Mouse (Mus musculus): ENCODE measurements around the gene Tmc6. TPM values are rescaled to one million over a fixed set of nuclear protein-coding genes. Genes with fewer than 3 reads are reported as not detected.
A peak's percentile ranks its signal among the peaks of the same experiment; 100 is the strongest.

The Tmc6 gene
- total RNA-seq, 2 experiments from 2014 or later = 6.8 to 7.8 TPM

DNA sequence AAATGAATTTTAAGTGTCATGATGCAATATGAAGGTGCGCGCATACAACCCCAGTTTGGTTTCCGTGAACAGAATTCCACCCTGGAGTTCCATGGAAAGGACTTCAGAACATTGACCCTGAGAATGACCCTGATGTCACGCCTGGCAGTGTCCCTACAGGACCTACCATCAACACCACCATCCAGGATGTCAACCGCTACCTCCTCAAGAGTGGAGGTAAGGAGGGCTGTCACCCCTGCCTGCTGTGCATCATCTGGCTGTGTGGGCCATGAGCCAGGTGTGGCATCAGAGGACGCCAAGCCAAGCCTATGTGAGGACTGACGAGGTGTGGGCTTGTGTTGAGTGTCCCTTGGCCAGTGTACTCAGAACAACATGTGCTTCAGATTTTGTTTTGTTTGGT, 26.1 kb downstream of the Tmc6 start:
- DNase-seq = no peak

DNA sequence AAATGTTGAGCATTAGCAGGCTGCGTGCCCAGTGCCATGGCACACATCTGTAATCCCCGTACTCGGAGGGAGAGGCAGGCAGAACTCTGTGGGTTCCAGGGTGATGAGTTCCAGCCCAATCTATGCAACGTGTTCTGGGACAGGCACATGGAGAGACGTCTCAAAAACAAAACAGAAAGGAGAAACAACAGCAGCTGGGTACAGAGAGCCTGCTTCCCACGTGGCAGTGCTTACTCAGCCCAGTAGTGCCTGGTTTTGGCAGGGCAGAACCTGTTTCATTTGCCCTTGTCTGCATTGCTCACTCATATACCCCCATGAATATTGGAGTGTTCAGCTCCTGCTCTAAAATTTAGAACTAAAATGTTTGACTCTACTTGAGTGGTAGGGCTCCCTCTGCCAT, 30.5 kb downstream of the Tmc6 start:
- no peak for DNase-seq

DNA sequence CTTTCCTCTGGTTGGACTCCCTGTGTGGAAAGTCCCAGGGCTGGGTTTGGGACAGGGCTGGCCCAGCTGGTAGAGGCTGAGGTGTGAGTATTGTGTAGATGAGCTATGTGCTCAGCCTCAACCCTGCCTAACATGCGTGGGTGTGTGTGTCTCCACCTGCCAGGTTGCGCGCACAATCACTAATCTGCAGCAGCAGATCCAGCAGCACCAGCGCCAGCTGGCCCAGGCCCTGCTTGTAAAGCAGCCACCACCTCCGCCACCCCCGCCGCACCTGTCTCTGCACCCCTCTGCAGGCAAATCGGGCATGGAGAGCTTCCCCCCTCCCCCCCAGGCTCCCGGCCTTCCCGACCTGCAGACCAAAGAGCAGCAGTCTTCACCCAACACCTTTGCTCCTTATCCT, 32.6 kb downstream of the Tmc6 start:
- peak; percentile 65 for DNase-seq

DNA sequence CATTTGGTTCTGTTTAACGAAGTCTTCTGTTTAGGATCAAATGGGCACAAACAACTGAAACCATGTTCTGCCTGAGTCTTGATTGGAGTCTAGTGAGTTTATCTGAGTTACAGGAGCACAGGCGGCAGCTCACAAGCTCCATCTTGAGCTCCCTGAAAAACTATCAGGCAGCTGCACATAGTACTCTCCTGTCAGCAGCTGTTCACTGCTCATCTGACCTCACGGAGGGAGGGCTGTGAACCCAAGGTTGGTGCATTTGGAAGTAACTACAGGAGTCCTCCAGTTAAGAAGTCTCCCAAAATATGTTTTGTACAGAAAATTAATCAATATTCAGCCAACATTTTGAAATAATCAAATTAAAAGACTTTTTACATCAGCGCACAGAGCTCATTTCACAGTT, 33.4 kb downstream of the Tmc6 start:
- no peak for DNase-seq

DNA sequence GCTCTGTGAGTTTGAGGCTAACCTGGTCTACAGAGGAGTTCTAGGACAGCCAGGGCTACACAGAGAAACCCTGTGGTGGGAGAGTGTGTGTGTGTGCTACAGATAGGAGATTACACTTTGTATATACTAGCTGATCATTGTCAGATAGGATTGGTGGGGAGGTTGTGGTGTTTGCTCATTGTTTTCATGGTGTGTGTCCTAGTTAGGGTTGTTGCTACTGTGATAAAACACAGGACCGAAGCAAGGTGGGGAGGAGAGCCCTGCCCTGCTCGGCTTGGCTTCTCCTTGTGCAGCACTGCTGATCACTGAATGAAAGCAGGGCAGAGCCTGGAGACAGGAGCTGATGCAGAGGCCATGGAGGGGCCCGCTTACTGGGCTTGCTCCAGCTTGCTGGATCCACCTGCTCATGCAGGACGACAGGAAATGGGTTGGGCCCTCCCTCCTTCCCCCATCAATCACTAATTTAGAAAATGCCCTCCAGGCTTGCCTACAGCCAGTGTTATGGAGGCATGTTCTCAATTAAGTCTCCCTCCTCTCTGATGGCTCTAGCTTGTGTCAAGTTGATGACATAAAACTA, 38.5 kb downstream of the Tmc6 start:
- no peak for DNase-seq

DNA sequence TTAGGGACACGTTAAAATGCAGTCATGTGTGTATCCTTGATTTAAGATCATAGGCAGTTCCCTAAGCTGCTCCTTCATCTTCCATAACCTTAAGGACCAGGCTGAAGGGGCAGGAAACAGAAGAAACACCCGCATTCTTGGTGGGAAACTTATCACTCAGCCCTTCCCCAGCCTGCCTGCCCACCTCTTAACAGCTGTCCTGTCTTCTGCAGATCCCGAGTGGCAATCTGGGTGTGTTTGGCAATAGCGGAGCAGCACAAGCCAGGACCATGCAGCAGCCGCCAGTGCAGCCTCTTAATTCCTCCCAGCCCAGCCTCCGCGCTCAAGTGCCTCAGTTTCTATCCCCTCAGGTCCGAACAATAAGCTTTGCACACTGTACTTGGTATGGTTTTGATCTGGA, 39.3 kb downstream of the Tmc6 start:
- no peak for DNase-seq

DNA sequence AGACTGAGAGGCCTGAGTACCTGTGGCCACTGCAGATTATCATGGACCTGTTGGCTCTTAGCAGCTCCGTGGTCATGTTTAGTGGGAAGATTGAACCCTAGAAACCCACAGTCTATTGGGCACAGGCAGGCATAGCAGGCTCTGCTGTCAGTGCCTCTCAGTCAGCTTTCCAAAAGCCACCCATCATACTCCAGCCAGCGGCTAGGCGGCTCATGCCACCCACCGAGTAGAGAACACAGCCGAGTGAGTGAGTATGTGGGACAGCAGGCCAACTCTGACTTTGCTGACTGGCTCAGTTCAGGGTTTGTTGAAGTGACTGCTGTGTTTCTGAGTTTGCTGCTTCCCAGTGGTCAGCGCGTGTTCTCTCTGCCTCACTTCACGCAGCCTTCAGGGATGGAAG, 39.8 kb downstream of the Tmc6 start:
- no peak for DNase-seq

DNA sequence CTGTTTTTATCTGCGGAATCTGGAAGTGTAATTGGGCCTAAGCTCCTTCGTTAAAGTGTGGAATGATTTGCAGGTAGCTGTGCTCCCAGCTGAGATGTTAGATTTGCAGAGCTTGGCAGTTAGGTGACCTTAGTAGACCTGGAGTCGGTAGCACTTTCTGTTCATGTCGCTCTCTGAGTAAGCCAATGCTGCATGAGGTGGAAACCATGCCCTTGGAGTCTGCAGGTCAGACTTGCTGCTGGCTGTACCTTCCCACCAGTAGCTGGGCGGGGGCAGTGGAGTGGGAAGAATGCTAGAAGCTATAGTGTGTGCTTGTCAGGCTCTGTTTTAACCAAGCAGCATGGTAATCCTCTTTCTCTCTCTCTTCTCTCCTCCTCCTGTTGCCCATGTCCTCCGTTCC, 40.9 kb downstream of the Tmc6 start:
- no peak for DNase-seq

DNA sequence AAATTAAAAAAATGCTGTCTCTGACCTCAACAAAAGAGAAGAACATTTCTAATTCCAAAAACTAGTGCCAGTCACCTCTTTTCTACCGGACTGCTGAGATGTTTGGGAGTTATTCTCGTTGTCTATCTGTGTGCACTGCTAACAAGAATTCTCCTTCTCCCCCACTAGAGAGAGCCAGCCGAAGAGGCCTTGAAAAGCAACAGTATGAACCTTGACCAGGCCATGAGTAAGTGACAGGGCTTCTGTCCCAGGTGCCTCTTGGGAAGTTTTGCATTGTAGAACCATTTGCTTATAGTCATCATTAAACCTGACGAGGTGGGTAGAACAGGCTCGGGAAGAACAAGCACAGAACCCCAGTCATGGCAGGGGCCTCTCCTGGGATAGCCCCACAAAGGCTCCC, 43.9 kb downstream of the Tmc6 start:
- no peak for DNase-seq

DNA sequence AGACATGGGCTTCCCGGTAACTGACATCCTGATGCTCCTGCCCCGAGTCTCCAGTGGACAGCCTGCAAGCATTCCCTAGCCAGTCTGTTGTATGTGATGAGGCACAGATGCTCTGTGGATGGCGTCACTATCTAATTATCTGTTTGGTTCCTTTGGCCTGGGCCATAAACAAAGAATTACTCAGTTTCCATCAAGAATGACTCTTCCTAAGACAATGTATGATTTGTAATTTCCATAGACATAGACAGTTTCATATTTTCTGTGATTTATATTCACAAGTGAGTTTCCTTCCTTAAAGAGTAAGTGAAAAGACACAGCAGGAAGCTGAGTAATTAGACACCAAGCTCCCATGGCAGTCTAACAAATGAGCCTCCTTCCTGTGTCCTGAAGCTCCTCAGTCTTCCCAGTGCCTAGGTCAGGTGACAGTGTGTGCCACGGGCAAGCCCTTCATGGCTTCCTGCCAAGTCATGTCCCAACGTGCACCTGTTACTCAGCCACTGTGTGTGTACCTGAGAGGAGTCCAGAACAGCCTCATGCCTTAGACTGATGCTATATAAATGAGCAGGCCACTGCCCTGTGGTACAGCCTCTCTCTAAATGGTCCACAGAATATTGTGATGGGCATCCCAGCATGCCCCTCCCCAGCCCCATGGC, 45.8 kb downstream of the Tmc6 start:
- DNase-seq = no peak

DNA sequence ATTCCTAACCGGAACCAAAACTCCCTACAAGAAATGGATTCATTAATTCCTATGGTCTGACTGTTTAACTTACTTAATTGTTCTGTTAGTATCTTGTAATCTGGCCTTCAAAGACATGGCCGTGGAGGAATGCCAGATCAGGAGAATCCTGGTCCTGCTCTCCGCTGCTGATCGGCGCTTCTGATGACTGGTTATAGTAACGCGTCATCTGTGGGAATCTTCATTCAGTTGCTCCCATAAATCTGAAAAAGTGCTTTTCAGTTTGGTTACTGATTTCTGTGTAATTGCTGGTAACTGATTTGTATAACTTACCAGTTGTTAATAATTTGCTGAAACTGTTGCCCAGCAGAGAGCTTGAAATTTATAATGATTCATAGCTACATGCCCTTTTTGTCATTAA, 50.5 kb downstream of the Tmc6 start:
- no peak for DNase-seq

DNA sequence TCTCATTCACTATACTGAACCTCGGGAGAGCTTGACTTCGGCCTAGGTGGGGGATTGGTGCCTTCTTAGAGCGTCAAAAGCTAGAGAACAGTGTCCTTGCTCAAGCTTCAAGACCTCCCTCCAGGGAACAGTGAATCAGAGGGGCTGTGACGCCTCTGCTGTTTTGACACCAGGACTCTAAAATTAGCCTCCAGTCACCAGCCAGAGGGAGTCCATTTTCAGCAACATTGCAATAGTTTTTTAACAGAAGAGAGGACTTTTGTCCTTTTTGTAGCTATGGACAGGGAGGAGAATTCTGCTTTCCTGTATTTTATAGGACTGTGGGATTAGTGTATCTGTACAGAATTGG, 51.5 kb downstream of the Tmc6 start:
- no peak for DNase-seq

DNA sequence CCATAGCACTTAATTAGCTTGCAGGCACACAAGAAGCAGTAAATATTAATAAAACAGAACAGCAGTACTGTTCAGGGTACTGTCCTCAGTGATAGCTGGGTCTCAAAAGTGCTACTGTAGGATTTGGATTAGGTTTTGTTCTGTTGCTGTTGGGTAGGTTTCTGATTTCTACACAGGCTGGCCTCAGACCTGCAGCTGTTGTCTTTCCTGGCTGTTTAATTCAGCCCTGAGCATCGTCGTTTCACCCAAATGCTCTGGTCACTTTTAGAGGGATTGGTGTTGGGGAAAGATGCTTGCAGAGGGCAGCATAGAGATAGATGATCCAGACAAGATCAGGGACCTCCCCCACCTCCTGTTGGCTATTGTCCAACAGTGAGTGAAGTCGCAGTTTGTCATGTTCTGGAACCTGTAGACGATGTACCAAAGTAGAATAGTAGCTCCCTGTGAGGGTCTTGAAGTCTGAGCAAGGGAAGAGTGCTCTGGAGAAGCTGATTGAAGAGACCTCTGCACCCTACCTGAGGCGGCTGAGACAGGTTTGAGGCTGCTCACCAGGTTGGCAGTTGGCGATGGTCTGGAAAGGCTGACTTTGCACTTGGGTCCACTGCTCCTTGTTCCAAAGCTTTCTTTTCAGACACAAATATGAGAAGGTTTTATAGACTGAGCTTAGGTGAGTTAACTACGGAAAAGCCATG, 52.1 kb downstream of the Tmc6 start:
- DNase-seq = no peak

DNA sequence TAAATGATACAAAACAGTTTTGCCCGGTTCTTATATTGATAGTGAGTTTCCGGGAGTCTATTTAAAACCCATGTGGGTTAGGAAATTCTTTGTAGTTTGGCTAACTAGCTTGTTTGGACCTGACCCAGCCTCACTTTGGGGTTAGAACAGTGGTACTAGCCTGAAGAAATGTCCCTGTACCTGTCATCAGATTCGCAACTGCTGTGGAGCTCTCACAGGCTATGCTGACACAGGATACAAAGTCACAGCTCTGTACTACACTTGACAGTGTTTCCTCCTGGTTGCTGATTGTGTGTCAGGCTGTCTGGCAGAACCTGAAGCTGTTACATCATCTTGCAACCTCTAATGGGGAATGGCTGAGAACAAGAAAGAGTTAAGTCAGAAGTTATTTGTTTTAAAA, 52.7 kb downstream of the Tmc6 start:
- no peak for DNase-seq

DNA sequence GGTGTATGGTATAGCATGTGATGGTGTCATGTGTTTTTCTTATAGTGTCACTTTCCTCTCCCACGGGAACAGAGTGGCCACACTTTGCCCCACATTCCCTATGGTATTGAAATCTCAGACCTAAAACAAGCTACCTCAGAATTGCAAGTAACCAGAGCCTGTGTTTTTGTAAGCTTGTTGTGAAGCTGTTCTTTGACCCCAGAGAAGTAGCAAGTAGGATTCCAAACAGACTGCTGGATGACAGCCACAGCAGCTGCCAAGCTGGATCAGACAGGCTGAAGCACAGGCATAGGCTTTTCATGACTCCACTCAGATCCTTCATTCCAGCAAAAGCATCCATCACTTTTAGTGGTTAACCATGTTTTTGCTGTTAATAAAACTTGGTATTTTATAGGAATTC, 53.2 kb downstream of the Tmc6 start:
- peak; percentile 63 for DNase-seq

DNA sequence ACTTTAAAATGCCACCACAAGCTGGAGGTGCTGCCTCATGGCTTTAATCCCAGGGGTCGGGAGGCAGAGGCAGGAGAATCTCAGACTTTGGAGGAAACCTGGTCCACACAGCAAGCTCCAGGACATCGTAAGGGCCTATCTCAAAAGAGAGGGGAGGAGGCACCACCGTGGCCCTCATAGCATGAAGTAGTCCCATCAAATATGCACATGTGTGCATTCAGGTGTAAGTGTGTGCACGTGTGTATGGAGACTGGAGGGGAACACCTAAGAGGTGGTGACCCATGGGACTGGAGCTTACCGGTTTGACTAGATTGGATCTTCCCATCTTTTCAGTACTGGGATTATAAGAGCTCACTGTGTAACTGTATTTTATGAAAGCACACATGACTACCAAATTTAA, 53.8 kb downstream of the Tmc6 start:
- no peak for DNase-seq

DNA sequence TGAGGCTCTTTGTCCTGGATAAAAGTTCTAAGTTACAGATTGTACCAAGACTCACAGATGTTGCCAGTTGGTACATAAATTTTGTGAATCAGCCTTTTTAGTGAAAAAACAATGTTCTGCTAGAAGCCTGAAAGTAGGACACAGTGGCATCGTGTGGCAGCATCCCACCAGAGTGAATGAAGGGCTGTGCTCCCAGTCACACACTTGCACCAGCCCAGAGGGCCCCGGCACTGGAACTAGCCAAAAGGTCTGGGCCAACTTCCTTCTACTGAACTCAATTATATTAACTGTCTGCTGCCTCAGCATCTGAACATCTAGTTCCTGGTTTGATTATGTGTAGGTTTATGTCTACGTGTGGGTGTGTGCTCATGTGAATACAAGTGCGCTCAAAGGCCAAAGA, 55.0 kb downstream of the Tmc6 start:
- no peak for DNase-seq

DNA sequence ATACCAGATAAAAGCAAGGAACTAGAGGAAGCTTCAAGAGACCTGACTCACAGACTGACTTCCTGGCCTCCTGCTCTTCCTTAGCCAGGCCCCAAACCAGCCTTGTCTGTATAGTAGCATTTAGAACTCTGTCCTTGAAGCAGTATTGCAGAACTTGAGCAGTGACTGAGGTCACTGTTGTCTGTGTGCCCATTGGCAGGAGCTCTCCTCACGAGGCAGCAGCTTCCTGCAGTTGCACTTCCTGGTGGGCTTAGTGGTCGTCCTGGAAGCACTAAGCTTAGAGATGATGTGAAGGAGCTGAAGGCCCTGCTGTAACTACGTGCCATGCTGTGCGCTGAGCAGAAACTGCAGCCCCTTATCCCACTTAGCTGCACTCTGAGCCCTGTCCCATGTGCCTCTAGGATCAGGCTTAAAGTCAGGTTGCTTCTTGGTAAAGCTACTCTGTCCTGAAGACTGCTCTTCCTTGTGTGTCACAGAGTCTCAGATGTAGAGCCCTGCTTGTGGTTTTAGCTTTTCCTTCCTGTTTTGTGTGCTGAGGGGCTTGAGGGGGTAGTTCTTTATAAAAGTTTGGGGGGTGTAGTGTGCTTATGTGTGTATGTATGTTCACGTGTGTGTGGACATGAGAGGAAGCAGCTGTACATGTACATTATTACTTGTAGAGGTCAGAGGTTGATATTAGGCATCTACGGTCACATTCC, 57.2 kb downstream of the Tmc6 start:
- no peak for DNase-seq

DNA sequence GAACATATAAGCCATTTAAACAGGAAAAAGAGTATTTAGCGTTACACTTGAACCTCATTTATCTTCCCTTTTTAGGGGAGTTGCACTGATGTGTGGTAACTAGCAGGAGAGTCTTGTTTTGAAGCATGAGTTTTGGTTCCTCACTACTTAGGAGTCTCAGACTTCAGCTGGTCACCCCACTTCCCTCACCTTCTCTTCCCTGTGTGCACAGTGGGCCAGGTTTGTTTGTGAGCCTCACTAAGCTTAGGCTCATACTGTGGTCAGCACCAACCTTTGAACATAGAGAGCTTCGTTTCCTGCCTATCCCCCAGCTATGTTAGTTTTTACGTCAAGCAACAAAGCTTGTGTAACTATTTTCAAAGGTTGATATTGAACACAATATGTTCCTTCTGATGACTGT, 63.2 kb downstream of the Tmc6 start:
- no peak for DNase-seq

Data from gastrocnemius, postnatal 25 days (tissue).